Mouse (Mus musculus): Measurements from ENCODE around the gene Antxr2. TPM values are rescaled to one million over a fixed set of nuclear protein-coding genes. Genes with fewer than 3 reads are reported as not detected.

Gene Antxr2
- 10 to 100 TPM; 26.8 to 33.1 TPM for total RNA-seq (2023)

GRCm38 (mm10) chr5:98030902-98031641 is at the start of gene Antxr2:
Gene Antxr2, minus strand, starts transcription at chr5:98031043.

Other genes with a start within 250 kb of the Antxr2 start
- not detected for gene Prdm8, start 136.2 kb upstream of the Antxr2 start, total RNA-seq (2023)
- not detected for gene Fgf5, start 223.1 kb upstream of the Antxr2 start, total RNA-seq (2023)

All from B cell, adult 67 days (primary cell).